Mouse (Mus musculus) lung, postnatal 4 days (tissue): ENCODE data around the gene Rpl35.
A peak's percentile ranks its signal among the peaks of the same experiment; 100 is the strongest.
"Not testable (repeated sequence)": the region's sequence is repeated elsewhere in the genome, so short reads cannot be mapped to it uniquely, and the experiment has no call there.

ENCODE experiments used
- DNase-seq, 2 experiments: peaks; one replicate each; pipeline ENCODE4 v3.0.0; 2021

The Rpl35 gene

GRCm38 (mm10) chr2:39005574-39006079, at the start of gene Rpl35:
Gene Rpl35, minus strand, starts transcription at chr2:39005624.
- DNase-seq, result peak in 1 of 2 experiments; percentile 65

GRCm38 (mm10) chr2:39048515-39048914, 43.1 kb upstream of the Rpl35 start:
- no peak for DNase-seq

- no peak for DNase-seq
Measured at GRCm38 (mm10) chr2:39040215-39040614, 34.8 kb upstream of the Rpl35 start.

DNA sequence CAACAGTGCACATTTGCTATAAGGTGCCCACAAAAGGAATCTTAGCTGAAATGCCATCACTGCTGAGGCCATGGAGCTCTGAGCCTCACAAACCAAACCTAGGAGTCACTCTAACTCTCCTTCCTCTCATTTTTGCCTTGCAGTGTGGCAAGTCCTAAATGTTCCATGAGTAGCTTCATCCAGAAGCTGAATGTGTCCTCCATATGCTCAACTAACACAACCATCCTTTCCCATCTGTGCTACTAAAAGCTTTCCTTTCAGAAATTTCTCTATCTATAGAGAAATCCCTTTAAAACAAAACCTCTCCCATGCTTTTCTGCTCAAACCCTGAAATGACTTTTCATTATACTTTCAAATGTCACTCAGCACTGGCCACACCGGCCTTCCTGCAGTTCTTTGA, 26.2 kb upstream of the Rpl35 start:
- no peak for DNase-seq

- DNase-seq, result no peak
Measured at GRCm38 (mm10) chr2:39020004-39020403, 14.6 kb upstream of the Rpl35 start.

DNA sequence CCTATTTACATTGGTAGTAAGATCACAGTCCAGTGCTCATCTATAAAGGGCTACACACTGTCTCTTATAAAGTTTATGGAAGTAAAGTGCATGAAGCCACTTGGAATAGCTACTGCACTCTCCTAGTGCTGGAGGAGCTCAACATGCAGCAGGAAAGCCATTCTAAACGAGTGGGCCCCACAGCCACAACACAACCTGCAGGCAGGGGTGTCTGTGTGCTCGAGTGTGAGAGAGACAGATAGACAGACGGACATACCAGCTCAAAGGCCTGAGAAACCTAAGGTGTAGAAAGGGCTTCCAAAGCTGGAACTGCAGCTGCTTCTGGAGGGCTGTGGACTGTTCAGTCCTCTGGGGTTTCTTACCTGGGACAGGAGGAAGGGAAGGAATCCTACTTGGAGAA, 11.2 kb upstream of the Rpl35 start:
- no peak for DNase-seq

DNA sequence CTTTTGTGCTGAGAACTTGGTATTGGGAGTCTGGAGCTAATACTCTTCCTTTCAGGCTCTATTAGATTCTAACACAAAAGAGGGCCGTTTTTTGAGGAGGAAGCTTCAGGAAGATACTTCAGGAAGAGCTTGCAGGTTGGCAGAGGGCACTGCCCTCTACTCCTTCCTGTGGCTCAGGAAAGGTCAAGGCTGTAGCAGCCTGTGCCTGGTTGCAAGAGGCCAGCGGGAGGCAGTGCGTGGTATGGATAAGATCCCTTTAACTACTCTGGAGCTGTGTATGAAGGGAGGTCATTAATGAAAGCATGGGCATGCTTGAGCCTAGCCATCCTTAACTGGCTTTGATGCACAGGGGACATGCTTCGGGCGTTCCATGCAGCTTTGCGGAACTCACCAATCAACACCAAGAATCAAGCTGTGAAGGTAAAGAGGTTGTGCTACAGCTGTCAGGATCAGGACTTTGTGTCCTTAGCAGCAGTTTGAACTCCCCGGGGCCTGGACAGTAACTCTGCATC, 7.4 kb upstream of the Rpl35 start:
- DNase-seq, result no peak

DNA sequence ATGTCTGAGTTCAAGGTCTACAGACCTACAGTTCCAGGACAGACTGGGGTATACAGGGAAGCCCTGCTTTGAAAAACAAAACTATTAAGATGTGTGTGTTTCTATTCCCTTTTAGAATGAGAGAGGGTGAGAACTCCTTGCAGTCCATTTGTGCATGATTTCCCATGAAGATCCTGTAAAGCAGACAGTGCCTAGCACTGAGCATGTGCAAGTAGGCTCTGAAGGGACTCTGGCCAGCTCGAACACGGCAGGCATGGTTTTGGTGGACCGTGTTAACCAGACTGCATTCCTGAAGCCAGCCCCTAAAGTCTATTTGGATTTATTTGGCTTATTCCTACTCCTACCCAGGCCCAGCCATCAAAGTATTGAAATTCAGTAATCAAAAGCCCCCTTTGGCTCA, 6.5 kb upstream of the Rpl35 start:
- no peak for DNase-seq

DNA sequence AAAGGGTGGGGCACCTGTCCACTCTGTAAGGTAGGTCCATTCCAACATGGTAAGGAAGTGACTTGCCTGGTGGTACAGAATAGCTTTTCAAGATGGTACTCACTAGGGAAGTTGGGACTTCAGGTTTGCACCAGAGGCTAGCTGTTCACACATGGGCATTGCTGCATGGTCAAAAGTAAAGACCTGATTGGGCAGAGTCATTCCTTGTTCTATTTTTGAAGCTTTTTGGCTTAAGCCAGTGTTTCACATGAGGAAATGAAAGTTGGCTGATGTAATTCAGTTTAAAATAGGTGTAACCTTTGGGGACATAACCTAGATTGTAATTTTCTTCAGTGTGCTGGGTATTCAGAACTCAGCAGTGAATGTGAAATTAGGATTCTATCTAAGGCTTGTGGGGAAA, 5.8 kb upstream of the Rpl35 start:
- DNase-seq, result no peak

GRCm38 (mm10) chr2:39010144-39010543, 4.7 kb upstream of the Rpl35 start:
- DNase-seq, result not testable (repeated sequence)

- DNase-seq, result peak; percentile 61 to 62
Measured at GRCm38 (mm10) chr2:39008954-39009365, 3.5 kb upstream of the Rpl35 start.

DNA sequence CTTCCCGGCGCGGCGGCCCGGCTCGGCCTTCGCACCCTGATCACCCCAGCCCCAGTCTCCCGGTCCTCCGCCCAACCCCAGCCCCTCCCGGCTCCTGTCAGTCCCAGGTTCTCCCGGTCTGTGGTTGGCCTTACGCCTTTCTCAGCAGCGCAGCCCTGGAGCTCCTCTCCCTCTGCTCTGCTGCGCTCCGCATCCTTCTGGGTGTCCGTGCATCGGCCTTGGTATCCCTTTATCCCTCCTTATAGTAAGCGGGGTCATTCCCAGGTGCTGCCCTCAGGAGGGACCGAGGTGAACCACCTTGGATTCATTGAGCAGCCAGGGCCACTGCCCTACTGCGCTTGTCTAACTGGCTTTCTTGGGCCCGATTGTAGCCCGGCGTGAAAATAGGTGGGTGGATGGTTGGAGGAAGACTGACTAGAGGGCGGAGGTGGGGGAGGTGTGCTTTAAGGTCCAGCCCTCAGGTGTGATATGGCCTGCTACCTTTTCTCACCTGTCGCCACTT, 3.0 kb upstream of the Rpl35 start:
- DNase-seq, result peak in 1 of 2 experiments; percentile 27

DNA sequence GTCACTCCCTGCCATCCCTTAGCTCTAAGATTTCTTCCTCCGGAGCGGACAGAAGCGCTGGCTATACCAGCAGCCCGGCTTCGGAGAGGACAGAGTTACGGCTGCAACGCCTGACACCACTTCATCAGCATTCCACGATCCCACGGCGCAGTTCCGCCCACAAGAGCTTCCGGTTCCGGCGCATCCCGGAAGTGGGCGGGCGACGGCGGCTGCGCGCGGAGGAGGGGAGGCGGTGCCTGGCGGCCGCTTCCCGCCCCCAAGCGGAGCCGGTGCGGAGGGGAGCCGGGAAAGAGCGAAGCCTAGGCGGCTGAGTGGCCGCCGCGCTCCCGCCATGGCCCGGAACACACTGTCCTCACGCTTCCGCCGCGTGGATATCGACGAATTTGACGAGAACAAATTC, 2.4 kb upstream of the Rpl35 start:
- DNase-seq, result peak; percentile 97

- DNase-seq, result no peak
Measured at GRCm38 (mm10) chr2:39006149-39006730, 816 bp upstream of the Rpl35 start.

DNA sequence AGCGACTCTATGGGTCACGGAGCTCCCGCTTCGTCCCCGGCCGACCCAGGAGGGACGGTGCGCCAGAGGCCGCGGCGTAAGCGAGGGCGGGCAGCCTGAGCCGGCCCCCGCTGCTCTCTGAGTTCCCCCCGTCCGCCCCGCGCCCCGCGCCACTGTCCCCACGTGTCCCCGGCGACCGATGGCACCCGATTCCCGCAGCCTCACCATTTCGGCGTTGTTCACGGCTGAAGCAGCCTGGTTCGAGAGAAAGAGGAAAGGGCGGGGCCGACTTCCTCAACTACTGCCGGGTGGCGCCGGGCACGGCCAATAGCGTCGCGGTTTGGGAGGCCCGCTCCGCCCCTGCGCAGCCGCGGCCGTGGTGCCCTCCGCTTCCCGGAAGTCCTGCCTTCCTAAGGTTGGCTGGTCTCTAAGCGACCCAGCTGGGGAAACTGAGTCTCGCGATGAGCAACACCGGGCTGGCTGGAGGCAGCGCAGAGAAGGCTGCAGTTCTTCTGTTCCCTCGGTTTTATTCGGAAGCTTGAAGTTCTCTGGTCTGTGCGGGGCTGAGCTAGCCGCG, 466 bp downstream of the Rpl35 start, which contains the start of gene Arpc5l:
Gene Arpc5l (plus strand): TSS at position 469 of the 556 bp plus-strand sequence.
- peak; percentile 94 to 95 for DNase-seq

GRCm38 (mm10) chr2:39004372-39004771, 1.1 kb downstream of the Rpl35 start:
- DNase-seq, result peak; percentile 35 to 43

GRCm38 (mm10) chr2:39003512-39003911, 1.9 kb downstream of the Rpl35 start:
- DNase-seq, result no peak

DNA sequence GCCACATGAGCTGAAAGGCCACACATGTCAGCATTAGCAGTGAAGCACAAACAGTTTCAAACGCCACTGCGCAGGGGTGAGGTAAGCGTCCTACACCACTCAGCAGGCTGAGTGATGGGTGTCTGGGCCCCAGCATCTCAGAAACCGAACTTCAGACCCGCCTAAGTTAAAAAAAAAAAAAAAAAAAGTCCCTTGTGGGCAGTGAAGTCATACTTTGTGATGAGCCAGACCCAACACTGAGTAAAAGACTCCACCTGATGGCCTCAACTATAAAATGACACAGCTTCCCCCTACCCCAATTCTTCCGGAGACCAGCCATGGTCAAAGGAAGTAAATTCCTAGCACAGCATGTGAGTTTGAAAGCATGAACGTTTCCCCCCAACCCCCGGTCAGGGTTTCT, 2.3 kb downstream of the Rpl35 start:
- DNase-seq, result no peak

GRCm38 (mm10) chr2:39001866-39002265, 3.6 kb downstream of the Rpl35 start:
- no peak for DNase-seq

- no peak for DNase-seq
Measured at GRCm38 (mm10) chr2:39000587-39000919, 4.9 kb downstream of the Rpl35 start.

GRCm38 (mm10) chr2:38999910-39000586, 5.4 kb downstream of the Rpl35 start:
- DNase-seq, result no peak

- DNase-seq, result no peak
Measured at GRCm38 (mm10) chr2:38999381-38999780, 6.0 kb downstream of the Rpl35 start.
